Mouse (Mus musculus): ENCODE measurements at regions not wholly inside any gene's neighbourhood (a gene's known extent, or its start where the extent isn't known, plus 50 kb on each side); places are given as distances from the start of the nearest gene placed in this dataset.

GRCm38 (mm10) chr4:127619870-127620269 is 261.9 kb upstream of the Gjb5 start:
- no peak for DNase-seq

GRCm38 (mm10) chr4:127612761-127613160 is 254.8 kb upstream of the Gjb5 start:
- DNase-seq, result peak in 1 of 2 experiments; percentile 21

- DNase-seq, result peak; percentile 15 to 32
Measured at GRCm38 (mm10) chr4:127600919-127601318, 242.9 kb upstream of the Gjb5 start.

GRCm38 (mm10) chr4:127598610-127599009 is 240.6 kb upstream of the Gjb5 start:
- no peak for DNase-seq

GRCm38 (mm10) chr4:127594081-127594480 is 236.1 kb upstream of the Gjb5 start:
- no peak for DNase-seq

- DNase-seq, result no peak
Measured at GRCm38 (mm10) chr4:127591540-127591939, 233.6 kb upstream of the Gjb5 start.

GRCm38 (mm10) chr4:127586822-127587221 is 228.8 kb upstream of the Gjb5 start:
- DNase-seq, result no peak

GRCm38 (mm10) chr4:127576521-127576920 is 218.5 kb upstream of the Gjb5 start:
- DNase-seq, result peak; percentile 53 to 54

- DNase-seq, result no peak
Measured at GRCm38 (mm10) chr4:127562602-127563001, 204.6 kb upstream of the Gjb5 start.

- no peak for DNase-seq
Measured at GRCm38 (mm10) chr4:127558572-127558971, 200.6 kb upstream of the Gjb5 start.

GRCm38 (mm10) chr4:127552456-127553225 is 194.7 kb upstream of the Gjb5 start:
- no peak for DNase-seq

GRCm38 (mm10) chr4:127549581-127549980 is 191.6 kb upstream of the Gjb5 start:
- no peak for DNase-seq

GRCm38 (mm10) chr4:127549018-127549417 is 191.0 kb upstream of the Gjb5 start:
- no peak for DNase-seq

- DNase-seq, result no peak
Measured at GRCm38 (mm10) chr4:127545106-127545505, 187.1 kb upstream of the Gjb5 start.

GRCm38 (mm10) chr4:127543276-127543675 is 185.3 kb upstream of the Gjb5 start:
- peak; percentile 59 to 63 for DNase-seq

GRCm38 (mm10) chr4:127542771-127543170 is 184.8 kb upstream of the Gjb5 start:
- peak in 1 of 2 experiments; percentile 13 for DNase-seq

- DNase-seq, result no peak
Measured at GRCm38 (mm10) chr4:127536952-127537351, 179.0 kb upstream of the Gjb5 start.

GRCm38 (mm10) chr4:127535630-127536029 is 177.6 kb upstream of the Gjb5 start:
- no peak for DNase-seq

- DNase-seq, result no peak
Measured at GRCm38 (mm10) chr4:127534411-127534810, 176.4 kb upstream of the Gjb5 start.

GRCm38 (mm10) chr4:127533726-127534125 is 175.7 kb upstream of the Gjb5 start:
- DNase-seq, result no peak

GRCm38 (mm10) chr4:127530779-127531178 is 172.8 kb upstream of the Gjb5 start:
- DNase-seq, result no peak

GRCm38 (mm10) chr4:127522151-127522550 is 164.2 kb upstream of the Gjb5 start:
- DNase-seq, result no peak

GRCm38 (mm10) chr4:127517978-127518377 is 160.0 kb upstream of the Gjb5 start:
- DNase-seq, result no peak

- DNase-seq, result peak; percentile 41 to 42
Measured at GRCm38 (mm10) chr4:127517539-127517938, 159.6 kb upstream of the Gjb5 start.

- peak; percentile 34 to 52 for DNase-seq
Measured at GRCm38 (mm10) chr4:127509936-127510335, 152.0 kb upstream of the Gjb5 start.

All from layer of hippocampus, postnatal 36 days (tissue).